Mouse (Mus musculus) c-Kit-positive CD71-positive TER-119-positive erythroid progenitor cells, embryonic 14.5 days (primary cell): ENCODE measurements around the gene AC124502.3.
A peak's percentile ranks its signal among the peaks of the same experiment; 100 is the strongest.
"Not testable (repeated sequence)": the region's sequence is repeated elsewhere in the genome, so short reads cannot be mapped to it uniquely, and the experiment has no call there.

Source experiments
- DNase-seq: peaks from one replicate; pipeline ENCODE4 v3.0.0-alpha.2; 2013; ENCODE audit warnings: low spot score

The AC124502.3 gene

DNA sequence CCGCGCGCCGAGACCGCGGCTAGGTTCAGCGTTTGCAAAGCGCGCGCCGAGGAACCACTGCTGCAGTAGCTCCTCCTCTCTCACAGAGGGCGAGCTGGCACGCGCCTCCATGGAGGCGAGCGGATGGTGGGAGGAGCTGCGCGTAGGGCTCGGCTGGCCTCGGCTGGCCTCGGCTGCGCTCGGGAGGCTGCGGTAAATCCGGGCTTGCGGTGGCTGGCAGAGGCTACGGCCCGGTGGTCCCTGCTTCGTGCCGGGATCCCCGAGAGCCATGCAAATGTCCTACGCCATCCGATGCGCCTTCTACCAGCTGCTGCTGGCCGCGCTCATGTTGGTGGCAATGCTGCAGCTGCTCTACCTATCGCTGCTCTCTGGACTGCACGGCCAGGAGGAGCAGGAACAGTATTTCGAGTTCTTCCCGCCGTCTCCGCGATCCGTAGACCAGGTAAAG, at the start of gene AC124502.3, which contains the start of gene B4gat1:
Gene AC124502.3 (plus strand): TSS at position 183 of the 448 bp plus-strand sequence.
Gene B4gat1 (plus strand): TSS at position 118 of the 448 bp plus-strand sequence.
- DNase-seq: peak; percentile 81

DNA sequence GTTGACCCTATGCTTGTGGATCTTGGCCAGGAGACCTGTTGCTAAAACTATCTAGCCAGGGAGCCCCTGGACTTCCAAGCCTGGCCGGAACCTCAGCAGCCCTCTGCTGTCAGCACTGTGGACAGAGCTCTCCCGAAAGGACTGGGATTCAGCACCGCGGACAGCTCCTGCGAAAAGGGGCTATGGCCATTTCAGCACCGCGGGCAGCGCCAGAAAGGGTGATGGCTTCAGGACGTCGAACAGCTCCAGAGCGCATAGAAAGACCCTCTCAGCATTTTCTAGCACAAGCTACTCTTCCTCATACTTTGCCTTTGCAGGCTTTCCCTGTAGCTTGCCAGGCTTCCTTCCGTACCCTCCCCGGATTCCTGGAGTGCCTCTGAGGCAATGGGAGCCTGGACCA, 49.7 kb upstream of the AC124502.3 start:
- peak; percentile 82 for DNase-seq

DNA sequence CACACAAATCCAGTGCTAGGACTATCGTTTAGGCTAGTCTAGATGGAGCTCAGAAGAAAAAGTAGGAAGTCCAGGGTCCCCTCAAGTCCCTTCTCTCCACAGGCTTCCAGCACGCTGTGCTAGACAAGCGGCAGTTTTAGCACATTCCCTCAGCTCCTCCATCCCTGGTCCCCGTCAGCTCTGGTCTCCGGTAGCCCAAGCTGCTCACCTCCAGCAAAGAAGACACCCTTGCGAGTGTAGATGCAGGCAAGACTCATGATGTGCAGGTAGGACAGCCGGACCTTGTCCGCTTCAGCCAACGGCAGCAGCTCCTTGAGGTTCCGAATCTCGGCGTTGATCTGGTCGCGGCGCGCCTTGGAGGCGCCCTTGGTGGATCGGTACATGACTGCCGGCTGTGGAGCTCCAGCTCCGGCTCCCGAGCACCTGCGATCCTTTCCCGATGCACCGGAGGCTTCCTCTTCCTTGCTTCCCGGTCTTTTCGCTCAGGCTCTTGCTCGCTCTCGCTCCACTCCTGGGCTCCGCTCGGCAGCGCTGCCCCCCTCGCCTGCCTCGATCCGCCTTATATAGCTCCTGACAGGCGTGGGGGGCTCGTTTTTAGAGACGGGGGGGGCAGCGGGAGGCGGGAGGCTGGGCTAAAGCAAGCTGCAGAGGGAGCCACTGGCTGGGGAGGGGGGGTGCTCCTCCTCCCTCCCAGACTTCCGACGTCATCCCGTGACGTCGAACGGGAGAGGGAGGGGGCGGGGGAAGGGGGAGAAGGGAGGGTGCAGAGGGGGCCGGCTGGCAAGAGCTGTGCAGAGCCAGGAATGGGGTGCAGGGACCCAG, 49.0 kb upstream of the AC124502.3 start:
- no peak for DNase-seq

DNA sequence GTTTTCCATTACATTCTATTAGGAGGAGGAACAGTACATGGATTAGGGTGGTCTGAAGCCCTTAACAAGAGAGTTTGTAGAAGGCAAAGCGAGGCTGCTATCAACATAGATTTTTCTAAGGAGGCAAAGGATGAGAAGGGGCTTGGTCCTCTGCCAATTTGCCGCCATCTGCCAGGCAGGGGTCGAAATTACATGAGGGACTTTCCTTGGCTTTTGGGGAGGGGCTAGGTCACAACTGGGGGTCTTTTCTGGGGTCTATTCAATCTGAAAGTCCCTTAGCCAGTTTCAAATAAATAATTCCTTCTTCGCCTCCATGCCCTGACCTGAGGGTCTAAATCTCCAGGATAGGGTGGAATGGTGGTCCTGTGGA, 48.5 kb upstream of the AC124502.3 start, which contains the start of gene Npas4:
Gene Npas4 (minus strand): TSS at position 61 of the 370 bp plus-strand sequence.
- no peak for DNase-seq

DNA sequence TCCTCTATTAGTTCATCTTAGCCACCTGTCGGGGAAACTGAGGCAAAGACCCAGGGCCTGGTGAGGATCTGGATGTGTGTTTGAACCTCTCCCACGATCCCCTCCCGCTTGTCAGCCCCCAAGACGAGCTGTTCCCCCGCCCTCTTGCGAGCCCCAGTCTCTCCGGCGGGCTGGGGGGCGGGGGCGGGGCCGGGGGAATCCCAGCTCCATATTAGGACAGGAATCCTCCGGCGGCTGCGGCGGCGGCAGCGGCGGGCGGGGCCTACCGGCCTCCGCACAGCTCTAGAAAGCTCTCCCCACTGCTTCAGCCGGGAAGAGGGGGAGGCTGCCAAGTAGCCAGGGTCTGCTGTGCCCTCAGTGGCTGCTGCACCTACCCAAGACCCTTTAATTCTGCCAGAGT, 48.0 kb upstream of the AC124502.3 start:
- no peak for DNase-seq

DNA sequence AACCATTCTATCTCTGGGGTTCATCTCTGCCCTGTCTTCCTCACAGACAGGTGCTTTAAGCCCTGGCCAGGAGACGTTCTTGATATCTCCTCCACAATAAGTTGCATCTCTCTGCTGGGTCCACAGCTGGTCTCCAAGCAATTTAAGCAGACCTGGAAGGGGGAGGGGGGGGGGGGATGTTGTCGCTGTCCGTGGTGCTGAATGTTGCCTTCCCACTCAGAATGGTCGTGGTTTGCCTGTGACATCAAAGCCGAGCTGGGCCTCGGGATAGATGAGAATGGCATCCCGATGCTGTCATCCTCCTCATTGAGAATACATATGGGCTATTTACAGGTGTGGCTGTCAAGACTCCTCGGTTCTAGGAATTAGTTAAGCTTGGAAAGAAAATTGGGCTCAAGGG, 46.3 kb upstream of the AC124502.3 start:
- DNase-seq: no peak

DNA sequence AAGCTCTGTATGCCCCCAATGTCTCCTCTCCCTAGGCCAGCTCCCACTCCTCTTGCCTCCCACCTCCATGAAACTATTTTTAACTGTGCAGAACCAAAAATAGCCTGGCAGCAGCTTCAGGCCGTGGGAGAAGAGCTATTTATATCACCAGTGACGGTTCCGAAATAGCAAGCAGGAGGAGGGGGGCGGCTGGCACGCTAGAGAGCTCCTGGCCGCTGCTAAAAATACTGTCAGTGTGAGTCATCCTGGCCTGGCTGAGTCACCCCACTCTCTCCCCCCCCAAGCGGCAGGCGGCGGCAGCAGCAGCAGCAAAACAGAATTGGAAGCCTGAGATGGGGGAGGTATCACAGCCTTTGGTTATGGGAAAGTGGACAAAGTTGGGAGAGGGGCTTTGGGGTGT, 45.8 kb upstream of the AC124502.3 start:
- DNase-seq: no peak

DNA sequence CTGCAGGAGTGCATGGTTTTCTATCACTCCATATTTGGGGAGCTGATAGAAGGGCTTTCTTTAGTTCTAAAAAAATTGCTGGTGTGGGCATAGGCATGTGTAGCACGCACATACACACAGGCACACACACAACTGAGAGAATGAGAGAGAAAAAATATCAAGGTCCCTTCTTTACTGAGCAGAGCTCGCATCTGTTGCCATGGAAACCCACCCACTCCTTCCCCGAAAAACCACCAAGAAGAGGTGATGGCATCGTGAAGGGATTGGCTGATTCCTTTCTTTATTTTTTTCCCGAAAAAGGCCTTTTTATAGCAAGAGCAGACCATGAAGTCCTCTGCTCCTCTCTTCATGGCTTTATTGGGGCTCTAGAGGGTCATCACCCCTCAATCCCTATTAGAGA, 44.6 kb upstream of the AC124502.3 start:
- DNase-seq: no peak

DNA sequence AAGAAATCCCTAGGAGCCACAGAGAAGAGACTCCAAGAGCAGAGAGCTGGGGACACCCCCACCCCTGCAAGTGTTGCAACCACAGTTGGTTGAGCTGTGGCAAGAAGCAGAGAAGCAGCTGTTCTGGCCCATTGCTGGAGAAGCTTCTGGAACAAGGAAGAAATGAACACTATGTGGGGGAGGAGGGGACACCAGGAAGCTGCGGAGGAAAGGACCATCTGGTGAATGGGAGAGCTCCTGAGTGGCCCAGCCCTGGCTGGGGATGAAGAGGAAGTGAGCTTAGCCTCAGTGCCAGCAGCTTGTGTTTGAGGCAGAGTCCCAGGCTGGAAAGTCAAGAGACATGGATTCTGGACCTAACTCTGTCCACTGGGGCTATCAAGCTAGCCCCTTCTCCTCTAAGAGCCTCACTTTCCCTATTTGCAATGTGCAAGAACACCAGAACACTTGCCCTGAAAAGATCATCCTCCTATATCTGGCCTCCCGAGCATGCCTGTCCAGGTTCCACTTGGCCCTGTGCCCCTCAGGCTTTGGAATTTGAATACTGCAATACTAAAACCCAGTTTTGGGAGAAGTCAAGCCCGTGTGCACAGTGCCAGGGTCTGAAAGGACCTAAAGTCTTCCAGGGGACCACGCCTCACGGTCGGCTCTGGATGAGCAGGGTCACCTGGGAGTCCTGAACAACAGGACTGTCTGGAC, 39.1 kb upstream of the AC124502.3 start:
- no peak for DNase-seq

DNA sequence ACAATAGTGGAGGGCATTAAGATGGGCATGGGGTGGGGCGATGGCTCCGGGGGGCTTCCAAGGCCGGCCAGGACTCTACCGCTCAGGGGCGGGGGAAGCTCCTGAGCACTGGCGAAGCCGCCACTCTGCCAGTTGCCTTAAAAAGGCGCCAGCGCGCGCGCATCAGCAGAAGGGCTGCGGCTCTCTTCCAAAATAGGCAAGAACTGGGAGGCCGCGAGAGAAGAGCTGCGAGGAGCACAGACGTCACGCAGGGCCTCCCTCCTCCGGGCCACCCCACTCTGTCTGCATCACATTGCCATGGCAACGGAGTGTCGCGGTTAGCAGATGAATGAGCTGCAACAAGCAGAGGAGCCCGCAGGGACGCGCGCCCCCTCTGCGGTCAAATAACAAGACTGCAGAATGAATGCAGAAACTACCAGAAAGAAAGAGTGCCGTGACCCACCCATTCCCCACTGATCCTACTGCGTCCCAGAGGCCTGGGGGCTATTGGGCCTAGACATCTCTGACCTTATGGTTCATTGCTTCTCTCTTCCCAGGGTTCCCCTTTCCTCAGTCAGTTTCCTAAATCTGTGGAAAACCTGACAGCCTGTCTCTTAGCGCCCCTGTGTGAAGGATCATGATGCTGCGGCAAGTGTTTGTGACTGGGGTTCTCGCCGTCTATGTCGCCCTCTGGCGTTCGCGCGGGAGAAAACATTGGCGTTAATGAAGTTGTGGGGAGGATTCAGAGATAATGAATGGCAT, 36.9 kb upstream of the AC124502.3 start:
- peak; percentile 58 for DNase-seq

DNA sequence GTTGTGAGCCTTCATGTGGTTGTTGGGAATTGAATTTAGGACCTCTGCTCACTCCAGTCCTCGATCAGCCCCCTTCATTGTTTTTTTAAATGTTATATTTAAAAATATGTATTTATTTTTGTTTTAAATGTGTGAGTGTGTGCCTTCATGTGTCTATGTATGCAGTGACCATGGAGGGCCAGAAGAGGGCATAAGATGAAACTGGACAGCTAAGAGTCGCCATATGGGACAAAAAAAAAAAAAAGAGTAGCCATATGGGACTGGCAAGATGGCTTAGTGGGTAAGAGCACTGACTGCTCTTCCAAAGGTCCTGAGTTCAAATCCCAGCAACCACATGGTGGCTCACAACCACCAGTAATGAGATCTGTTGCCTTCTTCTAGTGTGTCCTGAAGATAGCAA, 35.0 kb upstream of the AC124502.3 start:
- DNase-seq: not testable (repeated sequence)

DNA sequence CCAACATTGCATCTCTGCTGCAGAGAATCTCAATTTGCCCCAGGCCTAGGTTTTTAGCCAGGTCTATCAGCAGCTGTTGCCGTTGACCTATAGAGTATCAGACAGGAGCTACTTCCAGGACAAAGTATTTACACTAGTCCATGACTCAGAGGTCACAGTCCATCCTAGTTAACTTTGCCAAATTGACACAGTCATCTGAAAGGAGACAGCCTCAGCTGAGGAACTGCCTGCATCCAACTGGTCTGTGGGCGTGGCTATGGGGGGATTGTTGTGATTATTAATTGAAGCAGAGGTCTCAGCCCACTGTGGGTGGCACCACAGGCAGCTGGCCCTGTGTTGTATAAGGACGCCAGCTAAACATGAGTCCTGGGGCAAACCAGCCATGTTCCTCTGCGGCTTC, 33.8 kb upstream of the AC124502.3 start:
- no peak for DNase-seq

DNA sequence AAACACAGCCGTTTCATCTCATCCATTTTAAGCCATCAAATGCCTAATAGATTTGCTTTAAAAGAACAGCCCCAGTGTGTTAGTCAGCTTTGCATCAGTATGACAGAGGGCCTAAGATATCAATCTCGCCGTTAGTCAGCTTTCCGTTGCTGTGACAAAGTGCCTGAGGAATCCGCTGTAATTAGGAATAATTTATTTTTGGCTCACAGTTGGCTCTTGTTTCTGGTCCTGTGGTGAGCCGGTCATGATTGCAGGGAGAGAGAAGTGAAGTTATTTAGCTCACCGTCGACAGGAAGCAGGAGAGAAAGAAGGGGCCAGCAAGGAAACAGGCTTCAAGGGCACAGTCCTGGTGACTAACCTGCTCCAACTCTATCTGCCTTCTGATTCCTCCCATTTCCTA, 25.6 kb upstream of the AC124502.3 start:
- DNase-seq: no peak

DNA sequence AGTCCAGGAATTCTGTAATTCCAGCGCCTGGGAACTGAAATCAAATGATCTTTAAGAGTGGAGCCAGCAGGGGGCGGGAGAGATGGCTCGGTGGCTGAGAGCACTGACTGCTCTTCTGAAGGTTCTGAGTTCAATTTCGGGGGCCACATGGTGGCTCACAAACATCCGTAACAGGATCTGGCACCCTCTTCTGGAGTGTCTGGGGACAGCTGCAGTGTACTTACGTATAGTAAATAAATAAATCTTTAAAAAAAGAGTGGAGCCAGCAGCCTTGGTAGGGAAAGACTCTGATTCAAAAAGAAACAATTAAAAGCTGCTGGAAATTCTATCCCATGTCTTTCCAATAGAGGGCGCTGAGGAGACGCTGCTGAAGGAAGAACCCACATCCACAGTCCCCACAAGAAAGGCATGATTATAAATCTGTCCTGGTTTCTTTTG, 23.7 kb upstream of the AC124502.3 start:
- peak; percentile 47 for DNase-seq

DNA sequence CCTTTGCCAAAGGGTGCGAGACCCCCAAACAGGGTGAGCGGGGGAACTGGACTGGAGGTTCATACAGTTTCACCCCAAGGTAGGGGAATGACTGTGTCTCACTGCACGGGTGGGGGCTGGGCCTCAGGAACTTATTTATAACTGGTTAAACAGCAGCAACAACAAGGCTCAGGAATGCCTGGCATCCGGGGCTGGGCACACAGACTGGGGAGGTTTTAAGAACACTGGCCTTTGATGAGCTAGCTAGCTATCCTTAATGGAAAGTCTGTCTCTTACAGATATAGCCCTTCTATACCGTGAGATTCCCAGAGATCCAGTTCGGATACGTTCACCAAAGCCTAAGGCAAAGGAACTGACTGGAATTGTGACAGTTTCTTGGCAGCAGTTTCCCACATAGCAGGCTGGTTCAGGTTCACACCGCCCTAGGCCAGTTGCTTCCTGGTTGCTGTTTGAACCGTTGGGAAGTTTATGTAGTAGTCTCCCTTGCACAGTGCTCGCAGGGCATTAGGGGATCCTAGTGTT, 22.4 kb upstream of the AC124502.3 start:
- no peak for DNase-seq

DNA sequence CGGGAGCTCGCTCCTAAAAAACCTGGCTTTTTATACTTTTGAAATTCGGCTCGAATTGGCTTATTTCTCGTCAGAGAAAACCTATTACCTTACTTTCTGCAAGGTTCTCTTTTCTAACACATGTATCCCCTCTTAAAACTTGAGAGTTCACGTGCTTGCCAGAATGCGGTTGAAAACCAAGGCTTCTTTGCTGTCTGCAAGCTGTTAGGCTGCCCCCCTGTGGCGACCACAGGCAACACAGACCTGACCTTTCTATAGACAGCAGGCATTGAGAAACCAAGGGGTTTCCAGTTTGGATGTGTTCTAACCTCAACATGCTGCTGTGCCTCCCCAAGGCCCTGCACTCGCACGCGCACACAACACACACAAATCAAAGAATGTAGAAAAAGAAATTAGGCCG, 21.9 kb upstream of the AC124502.3 start:
- DNase-seq: no peak

DNA sequence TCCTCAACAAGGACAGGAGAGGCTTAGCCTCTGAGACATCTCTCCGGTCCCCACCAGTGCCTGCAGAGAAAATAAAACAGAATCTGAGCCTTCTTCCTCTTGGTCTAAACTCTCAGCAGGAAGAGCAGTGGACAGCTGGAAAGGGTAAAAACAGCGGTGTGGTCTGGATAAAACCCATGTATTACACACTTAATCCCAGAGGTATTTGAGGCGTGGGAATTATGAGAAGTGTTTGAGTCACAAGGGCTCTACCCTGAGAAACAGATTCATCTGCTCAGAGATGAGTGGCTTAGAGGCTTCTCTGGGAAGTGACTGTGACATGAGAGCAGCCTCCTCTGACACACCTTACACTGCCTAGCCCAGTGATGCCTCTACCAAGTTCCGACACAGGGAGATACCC, 21.1 kb upstream of the AC124502.3 start:
- no peak for DNase-seq

DNA sequence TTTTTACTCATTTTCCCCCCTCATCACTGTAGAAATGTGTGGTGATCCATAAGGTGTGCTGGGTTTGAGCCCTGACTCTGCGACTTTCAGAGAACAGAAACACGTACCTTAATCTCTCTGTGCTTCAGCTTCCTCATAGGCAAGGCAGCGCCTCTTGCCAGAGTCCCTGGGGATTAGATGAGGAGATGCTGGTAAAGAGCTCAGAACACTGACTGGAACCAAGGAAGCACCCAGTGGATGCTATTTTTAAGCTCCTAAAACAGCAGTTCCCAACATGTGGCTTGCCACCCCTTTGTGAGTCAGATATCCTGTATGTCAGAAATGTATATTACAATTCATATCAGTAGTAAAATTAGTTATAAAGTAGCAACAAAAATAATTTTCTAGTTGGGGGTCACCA, 20.5 kb upstream of the AC124502.3 start:
- DNase-seq: no peak

DNA sequence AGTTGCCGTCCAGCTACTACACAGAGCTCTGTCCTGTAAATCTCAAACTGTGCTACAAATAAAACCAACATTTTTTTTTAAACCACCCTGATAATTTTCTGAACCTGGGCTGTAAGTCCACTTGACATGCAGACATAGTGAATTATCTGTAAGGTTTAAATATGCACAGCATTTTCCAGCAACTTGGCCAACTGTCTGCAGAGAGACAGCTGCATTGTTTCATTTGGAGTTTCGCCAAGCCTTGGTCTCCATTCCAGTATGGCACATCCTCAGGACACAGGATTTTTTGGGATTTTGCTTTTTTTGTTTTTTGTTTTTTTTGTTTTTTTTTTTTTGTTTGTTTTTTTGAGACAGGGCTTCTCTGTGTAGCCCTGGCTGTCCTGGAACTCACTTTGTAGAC, 17.3 kb upstream of the AC124502.3 start:
- no peak for DNase-seq

DNA sequence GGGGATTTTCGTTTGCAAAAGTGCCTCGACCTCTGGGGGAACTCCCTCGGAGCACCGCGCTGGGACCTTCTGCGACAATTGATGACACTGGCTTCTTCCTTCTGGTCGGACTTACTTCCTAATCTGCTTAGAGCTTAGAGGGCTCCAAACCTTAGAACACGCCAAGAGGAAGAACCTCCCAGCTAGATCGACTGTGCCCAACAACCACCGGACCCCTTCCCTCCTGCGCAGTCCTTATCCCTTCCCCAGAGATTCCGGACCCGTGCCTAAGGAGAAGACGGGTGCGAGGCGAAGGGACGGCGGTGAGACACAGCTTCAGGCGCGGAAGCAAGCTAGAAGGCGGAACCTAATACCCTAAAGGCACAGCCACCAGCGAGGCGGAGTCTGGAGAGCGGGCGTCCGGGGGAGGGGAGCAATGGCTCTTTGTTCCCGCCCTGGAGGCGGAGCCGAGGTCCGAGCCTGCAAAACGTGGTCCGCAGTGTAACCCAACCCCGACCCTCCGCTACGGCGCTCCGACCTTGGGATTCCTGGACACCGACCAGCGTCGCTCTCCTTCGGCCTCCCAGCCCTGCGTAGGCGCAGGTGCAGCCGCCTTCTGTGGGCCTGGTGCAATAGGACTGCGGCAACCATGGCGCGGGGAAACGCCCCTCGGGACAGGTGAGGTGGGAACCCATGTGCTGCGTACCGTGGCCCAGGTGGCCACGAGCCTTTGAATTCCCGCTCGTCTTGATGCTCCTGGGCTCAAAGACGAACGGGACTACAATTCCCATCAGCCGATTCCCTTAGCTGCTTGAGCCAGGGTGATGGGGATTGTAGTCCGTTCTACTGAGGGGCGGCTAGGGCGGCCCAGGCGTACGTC, 14.8 kb upstream of the AC124502.3 start, which contains the start of gene Slc29a2:
Gene Slc29a2 (plus strand): TSS at position 240 of the 859 bp plus-strand sequence.
- peak; percentile 79 for DNase-seq

DNA sequence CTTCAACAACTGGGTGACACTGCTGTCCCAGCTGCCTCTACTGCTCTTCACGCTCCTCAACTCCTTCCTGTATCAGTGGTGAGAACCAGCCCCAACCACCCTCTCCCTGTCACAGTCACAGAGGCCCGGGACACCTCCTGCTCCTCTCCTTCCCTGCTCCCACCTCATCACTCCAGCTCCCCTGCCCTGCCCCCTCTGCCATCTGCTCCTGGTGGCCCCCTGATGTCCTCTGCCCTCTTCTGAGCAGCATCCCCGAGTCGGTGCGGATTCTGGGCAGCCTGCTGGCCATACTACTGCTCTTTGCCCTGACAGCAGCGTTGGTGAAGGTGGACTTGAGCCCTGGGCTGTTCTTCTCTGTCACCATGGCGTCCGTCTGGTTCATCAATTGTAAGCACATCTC, 12.6 kb upstream of the AC124502.3 start:
- DNase-seq: no peak
